Comparison of ENCODE assay signal across 8 mouse cellular contexts in the genomic region with DNA sequence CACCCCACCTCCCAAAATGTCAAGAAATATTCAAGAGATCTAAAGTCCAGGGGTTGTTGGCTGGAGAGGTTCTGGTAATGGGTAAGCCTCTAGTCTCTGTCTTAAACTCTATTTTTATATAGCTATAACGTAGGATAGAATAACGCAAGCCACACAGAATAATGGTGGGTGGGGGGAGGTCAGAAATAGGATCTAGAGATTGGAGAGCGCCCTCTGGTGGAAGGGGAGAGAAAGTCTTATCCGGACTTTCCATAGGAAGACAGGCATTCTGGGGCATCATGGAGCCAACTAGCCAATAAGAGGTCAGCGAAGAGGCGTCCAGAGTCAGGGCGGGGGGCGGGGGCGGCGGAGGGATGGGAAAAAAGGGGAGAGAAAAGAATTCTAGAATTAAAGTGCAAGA.
DNase-seq lines count a peak whose midpoint lies in the region; ATAC-seq and TF ChIP-seq lines count a peak whose summit lies in the region.
"Had no signal": no experiment of that assay in that cellular context is flagged by ENCODE, and none has a peak within 500 bp of the region (broad histone marks: within the 10 kb centered on the region; RNA-seq: fewer than 3 reads in every experiment).

No protein-coding gene starts in this region.

- DNase-seq in kidney, postnatal 0 days (ENCODE audit: low spot score) = no peak
- peak; percentile 37 for DNase-seq in CH12.LX (ENCODE audit: extremely low read depth)
- peak; percentile 9 for DNase-seq in G1E (ENCODE audit: low spot score)
- peak; percentile 23 for DNase-seq in lung, postnatal 10 days
- DNase-seq in cerebellum, adult 11-12 months = no peak

- H3K4me2 ChIP-seq in kidney, postnatal 0 days (ENCODE audit: low read length) = no peak overlapping the region
- no peak overlapping the region for H3K4me2 ChIP-seq in kidney, embryonic 14.5 days (replicated peaks; ENCODE audit: low read depth, low read length)
- H3K4me2 ChIP-seq in CH12.LX (ENCODE audit: insufficient read depth, low read depth, poor library complexity, severe bottlenecking) = no peak overlapping the region
- H3K4me2 ChIP-seq in hindbrain, embryonic 12.5 days (replicated peaks) = no peak overlapping the region

- H3K79me2 ChIP-seq in CH12.LX (replicated peaks; ENCODE audit: control insufficient read depth, extremely low read depth, insufficient read depth, poor library complexity, severe bottlenecking) = no peaks in the 10 kb centered on the region

- H3K36me3 ChIP-seq in kidney, postnatal 0 days (ENCODE audit: insufficient read depth, low read length) = no peaks in the 10 kb centered on the region
- H3K36me3 ChIP-seq in kidney, embryonic 14.5 days (ENCODE audit: control insufficient read depth, insufficient read depth, low read length) = no peaks in the 10 kb centered on the region
- no peaks in the 10 kb centered on the region for H3K36me3 ChIP-seq in CH12.LX (replicated peaks in 1 of 2; ENCODE audit: control insufficient read depth in 1 of 2, insufficient read depth in 1 of 2, low read length in 1 of 2)
- no peaks in the 10 kb centered on the region for H3K36me3 ChIP-seq in G1E (replicated peaks)
- no peaks in the 10 kb centered on the region for H3K36me3 ChIP-seq in hindbrain, embryonic 12.5 days

- WGBS in kidney, postnatal 0 days = 84% methylated on average over 10 of the region's 10 CpGs
- WGBS in kidney, embryonic 14.5 days = 84% methylated on average over 10 of the region's 10 CpGs
- WGBS in hindbrain, embryonic 12.5 days = 81% methylated on average over 10 of the region's 10 CpGs

- H3K27ac ChIP-seq in kidney, postnatal 0 days = no peak overlapping the region
- no peak overlapping the region for H3K27ac ChIP-seq in kidney, embryonic 14.5 days (ENCODE audit: low read depth, low read length)
- H3K27ac ChIP-seq in CH12.LX (ENCODE audit: insufficient read depth, low read depth) = no peak overlapping the region
- H3K27ac ChIP-seq in hindbrain, embryonic 12.5 days = no peak overlapping the region
- H3K27ac ChIP-seq: macrophage had no signal

- H3K9me3 ChIP-seq in kidney, postnatal 0 days (replicated peaks; ENCODE audit: low read length) = no peaks in the 10 kb centered on the region
- H3K9me3 ChIP-seq in kidney, embryonic 14.5 days (ENCODE audit: control insufficient read depth, low read length) = no peaks in the 10 kb centered on the region
- H3K9me3 ChIP-seq in CH12.LX (replicated peaks; ENCODE audit: low read length) = no peaks in the 10 kb centered on the region
- no peaks in the 10 kb centered on the region for H3K9me3 ChIP-seq in G1E (replicated peaks)
- no peaks in the 10 kb centered on the region for H3K9me3 ChIP-seq in hindbrain, embryonic 12.5 days (replicated peaks)

- H3K4me3 ChIP-seq in kidney, postnatal 0 days (replicated peaks; ENCODE audit: low read depth, low read length) = no peak overlapping the region
- no peak overlapping the region for H3K4me3 ChIP-seq in kidney, embryonic 14.5 days (ENCODE audit: low read length)
- H3K4me3 ChIP-seq in CH12.LX (replicated peaks in 1 of 3; ENCODE audit: low read depth in 2 of 3, low read length in 2 of 3, poor library complexity in 1 of 3) (no peak overlapping the region), G1E (ENCODE audit: low read depth, low read length) (no peak overlapping the region)
- H3K4me3 ChIP-seq in hindbrain, embryonic 12.5 days = no peak overlapping the region

- H3K27me3 ChIP-seq in kidney, postnatal 0 days (ENCODE audit: insufficient read depth, low read length) = no peaks in the 10 kb centered on the region
- H3K27me3 ChIP-seq in kidney, embryonic 14.5 days (ENCODE audit: control insufficient read depth, insufficient read depth, low read length) = no peaks in the 10 kb centered on the region
- H3K27me3 ChIP-seq in CH12.LX (replicated peaks) (no peaks in the 10 kb centered on the region), G1E (ENCODE audit: insufficient read depth, low read length) (no peaks in the 10 kb centered on the region)
- no peaks in the 10 kb centered on the region for H3K27me3 ChIP-seq in hindbrain, embryonic 12.5 days

- no peak overlapping the region for H3K9ac ChIP-seq in kidney, postnatal 0 days (ENCODE audit: low read depth, low read length)
- no peak overlapping the region for H3K9ac ChIP-seq in kidney, embryonic 14.5 days (ENCODE audit: low read depth, low read length)
- no peak overlapping the region for H3K9ac ChIP-seq in CH12.LX (ENCODE audit: insufficient read depth, low read depth)
- no peak overlapping the region for H3K9ac ChIP-seq in hindbrain, embryonic 12.5 days

- TF ChIP-seq RAD21 in CH12.LX (IDR thresholded peaks at IDR 0.05; ENCODE audit: low read depth, low read length) = peak; percentile 33

- no peaks in the 10 kb centered on the region for H3K4me1 ChIP-seq in kidney, postnatal 0 days (replicated peaks; ENCODE audit: insufficient read depth, low read length)
- no peaks in the 10 kb centered on the region for H3K4me1 ChIP-seq in kidney, embryonic 14.5 days (ENCODE audit: control insufficient read depth, insufficient read depth, low read length)
- H3K4me1 ChIP-seq in CH12.LX (ENCODE audit: control insufficient read depth in 1 of 2, insufficient read depth in 2 of 2) = peaks cover 2 to 5% of the 10 kb centered on the region in 2 experiments
- peaks cover 6% of the 10 kb centered on the region for H3K4me1 ChIP-seq in G1E (ENCODE audit: insufficient read depth, low read depth, low read length)
- H3K4me1 ChIP-seq in hindbrain, embryonic 12.5 days = peaks cover 5% of the 10 kb centered on the region; the same call in 1 of the 2 replicates

- in situ Hi-C loops in CH12.LX (cut with MboI; ENCODE audit: low pct_ligation_motif_present, low pct_unique_long_range_greater_than_20kb, low sequenced_read_pairs) = no loop called here

- TF ChIP-seq EP300 in CH12.LX (IDR thresholded peaks at IDR 0.05; ENCODE audit: low read length) = no peak

- no peak for TF ChIP-seq POLR2A in CH12.LX (IDR thresholded peaks at IDR 0.05; ENCODE audit: low read depth, low read length)

- dilution Hi-C loops in CH12.LX (cut with MboI; ENCODE audit: extremely low pct_ligation_motif_present, extremely low pct_unique_long_range_greater_than_20kb, low sequenced_read_pairs) = no loop called here

- peak; percentile 51 for TF ChIP-seq CTCF in kidney, postnatal 0 days (IDR thresholded peaks at IDR 0.05; ENCODE audit: low read depth)
- peak in 1 of 2 experiments; percentile 70; a peak in 2 of 4 replicates for TF ChIP-seq CTCF in CH12.LX (conservative IDR thresholded peaks at IDR 0.05 in 1 of 2, IDR thresholded peaks at IDR 0.05 in 1 of 2; ENCODE audit: low read depth in 2 of 2, low read length in 2 of 2)
- peak; percentile 32; the same call in 1 of the 2 replicates for TF ChIP-seq CTCF in G1E (IDR thresholded peaks at IDR 0.05; ENCODE audit: low read depth, low read length)

- ATAC-seq in kidney, postnatal 0 days (replicated peaks; ENCODE audit: low FRiP score, low read depth) = no peak
- no peak for ATAC-seq in kidney, embryonic 14.5 days (ENCODE audit: low FRiP score, low TSS enrichment)
- no peak for ATAC-seq in G1E (ENCODE audit: extremely low read depth, insufficient number of reproducible peaks, low FRiP score, poor library complexity, severe bottlenecking)
- ATAC-seq in hindbrain, embryonic 12.5 days (ENCODE audit: low FRiP score) = no peak

TF ChIP-seq in CH12.LX, 34 proteins besides CTCF, POLR2A, EP300 and RAD21:
- TF ChIP-seq ZMIZ1 (IDR thresholded peaks at IDR 0.05; ENCODE audit: low read depth, low read length) = no peak
- no peak for TF ChIP-seq MAX (IDR thresholded peaks at IDR 0.05; ENCODE audit: low read length)
- TF ChIP-seq HCFC1 (IDR thresholded peaks at IDR 0.05; ENCODE audit: low read depth, low read length) = no peak
- peak; percentile 55 for TF ChIP-seq SMC3 (IDR thresholded peaks at IDR 0.05; ENCODE audit: low read depth, low read length)
- no peak for TF ChIP-seq CHD2 (IDR thresholded peaks at IDR 0.05; ENCODE audit: low read length)
- TF ChIP-seq MEF2A (IDR thresholded peaks at IDR 0.05; ENCODE audit: borderline replicate concordance, low read depth, low read length) = no peak
- TF ChIP-seq TCF12 (IDR thresholded peaks at IDR 0.05; ENCODE audit: low read depth, low read length) = no peak
- no peak for TF ChIP-seq MAZ (IDR thresholded peaks at IDR 0.05; ENCODE audit: low read depth, low read length)
- TF ChIP-seq ZC3H11A (IDR thresholded peaks at IDR 0.05; ENCODE audit: low read depth, low read length) = no peak

Comparison
In these comparisons a context has a peak if more than half of its experiments do, and no peak if none do; other contexts are left out.
1. DNase-seq: peak in CH12.LX (single experiment), G1E (single experiment) and lung, postnatal 10 days (single experiment); none in kidney, postnatal 0 days (single experiment) and cerebellum, adult 11-12 months (single experiment).